Mouse (Mus musculus) NIH3T3 (cell line): Measurements from ENCODE around the gene Olfr815.
"Not testable (repeated sequence)": the region's sequence is repeated elsewhere in the genome, so short reads cannot be mapped to it uniquely, and the experiment has no call there.

ENCODE experiments used
- DNase-seq: peaks from one replicate; pipeline ENCODE4 v3.0.0-alpha.2; 2012; ENCODE audit warnings: low read depth

The Olfr815 gene

GRCm38 (mm10) chr10:129905767-129906166, at the start of gene Olfr815:
TSS of gene Olfr815 (minus strand) at chr10:129905867.
- DNase-seq = not testable (repeated sequence)

- DNase-seq = no peak
Measured at GRCm38 (mm10) chr10:129949000-129949399, 43.3 kb upstream of the Olfr815 start, which contains the start of gene Olfr818. TSS of gene Olfr818 (minus strand) at chr10:129949100.

- no peak for DNase-seq
Measured at GRCm38 (mm10) chr10:129915497-129915896, 9.8 kb upstream of the Olfr815 start, which contains the start of gene Olfr816. TSS of gene Olfr816 (minus strand) at chr10:129915597.

GRCm38 (mm10) chr10:129885934-129886333, 19.7 kb downstream of the Olfr815 start:
- no peak for DNase-seq

- DNase-seq = not testable (repeated sequence)
Measured at GRCm38 (mm10) chr10:129885496-129885895, 20.2 kb downstream of the Olfr815 start.

GRCm38 (mm10) chr10:129879751-129880150, 25.9 kb downstream of the Olfr815 start, which contains the start of gene Olfr814:
TSS of gene Olfr814 (minus strand) at chr10:129879851.
- DNase-seq = not testable (repeated sequence)

GRCm38 (mm10) chr10:129855067-129855466, 50.6 kb downstream of the Olfr815 start, which contains the start of gene Olfr813:
TSS of gene Olfr813 (plus strand) at chr10:129855367.
- no peak for DNase-seq
